Mouse (Mus musculus): ENCODE measurements around the gene Magi2.
"Not testable (repeated sequence)": the region's sequence is repeated elsewhere in the genome, so short reads cannot be mapped to it uniquely, and the experiment has no call there.

The Magi2 gene

GRCm38 (mm10) chr5:20492679-20493078, 1265.8 kb downstream of the Magi2 start:
- no peak for DNase-seq (ENCODE audit: low spot score in 2 of 2)

GRCm38 (mm10) chr5:20494010-20494409, 1267.2 kb downstream of the Magi2 start:
- DNase-seq (ENCODE audit: low spot score in 2 of 2), result no peak

GRCm38 (mm10) chr5:20496924-20497323, 1270.1 kb downstream of the Magi2 start:
- DNase-seq (ENCODE audit: low spot score in 2 of 2), result no peak

GRCm38 (mm10) chr5:20499031-20499600, 1272.3 kb downstream of the Magi2 start:
- DNase-seq (ENCODE audit: low spot score in 2 of 2), result no peak

- no peak for DNase-seq (ENCODE audit: low spot score in 2 of 2)
Measured at GRCm38 (mm10) chr5:20508609-20509008, 1281.8 kb downstream of the Magi2 start.

- DNase-seq (ENCODE audit: low spot score in 2 of 2), result no peak
Measured at GRCm38 (mm10) chr5:20509606-20510005, 1282.8 kb downstream of the Magi2 start.

- DNase-seq (ENCODE audit: low spot score in 2 of 2), result no peak
Measured at GRCm38 (mm10) chr5:20512377-20513126, 1285.7 kb downstream of the Magi2 start.

GRCm38 (mm10) chr5:20521639-20522038, 1294.8 kb downstream of the Magi2 start:
- no peak for DNase-seq (ENCODE audit: low spot score in 2 of 2)

GRCm38 (mm10) chr5:20522047-20522446, 1295.2 kb downstream of the Magi2 start:
- no peak for DNase-seq (ENCODE audit: low spot score in 2 of 2)

- no peak for DNase-seq (ENCODE audit: low spot score in 2 of 2)
Measured at GRCm38 (mm10) chr5:20523776-20524175, 1296.9 kb downstream of the Magi2 start.

- not testable (repeated sequence) for DNase-seq (ENCODE audit: low spot score in 2 of 2)
Measured at GRCm38 (mm10) chr5:20526588-20526987, 1299.8 kb downstream of the Magi2 start.

- no peak for DNase-seq (ENCODE audit: low spot score in 2 of 2)
Measured at GRCm38 (mm10) chr5:20536544-20536943, 1309.7 kb downstream of the Magi2 start.

GRCm38 (mm10) chr5:20537369-20538022, 1310.7 kb downstream of the Magi2 start:
- DNase-seq (ENCODE audit: low spot score in 2 of 2), result no peak

- DNase-seq (ENCODE audit: low spot score in 2 of 2), result no peak
Measured at GRCm38 (mm10) chr5:20544374-20544773, 1317.5 kb downstream of the Magi2 start.

- DNase-seq (ENCODE audit: low spot score in 2 of 2), result no peak
Measured at GRCm38 (mm10) chr5:20559378-20559777, 1332.5 kb downstream of the Magi2 start.

GRCm38 (mm10) chr5:20559821-20560220, 1333.0 kb downstream of the Magi2 start:
- no peak for DNase-seq (ENCODE audit: low spot score in 2 of 2)

GRCm38 (mm10) chr5:20568421-20568820, 1341.6 kb downstream of the Magi2 start:
- no peak for DNase-seq (ENCODE audit: low spot score in 2 of 2)

- no peak for DNase-seq (ENCODE audit: low spot score in 2 of 2)
Measured at GRCm38 (mm10) chr5:20568966-20569365, 1342.1 kb downstream of the Magi2 start.

GRCm38 (mm10) chr5:20574816-20575215, 1348.0 kb downstream of the Magi2 start:
- no peak for DNase-seq (ENCODE audit: low spot score in 2 of 2)

GRCm38 (mm10) chr5:20575798-20576197, 1349.0 kb downstream of the Magi2 start:
- DNase-seq (ENCODE audit: low spot score in 2 of 2), result no peak

GRCm38 (mm10) chr5:20576266-20576665, 1349.4 kb downstream of the Magi2 start:
- DNase-seq (ENCODE audit: low spot score in 2 of 2), result no peak

GRCm38 (mm10) chr5:20578666-20579065, 1351.8 kb downstream of the Magi2 start:
- DNase-seq (ENCODE audit: low spot score in 2 of 2), result no peak

- DNase-seq (ENCODE audit: low spot score in 2 of 2), result no peak
Measured at GRCm38 (mm10) chr5:20580619-20581018, 1353.8 kb downstream of the Magi2 start.

All from spleen, postnatal 10 days (tissue).